Mouse (Mus musculus): ENCODE measurements around the gene Lbhd2. TPM values are rescaled to one million over a fixed set of nuclear protein-coding genes. Genes with fewer than 3 reads are reported as not detected.

Lbhd2 gene
- polyA plus RNA-seq, 1 experiment from 2014 or later = 0.60 TPM

DNA sequence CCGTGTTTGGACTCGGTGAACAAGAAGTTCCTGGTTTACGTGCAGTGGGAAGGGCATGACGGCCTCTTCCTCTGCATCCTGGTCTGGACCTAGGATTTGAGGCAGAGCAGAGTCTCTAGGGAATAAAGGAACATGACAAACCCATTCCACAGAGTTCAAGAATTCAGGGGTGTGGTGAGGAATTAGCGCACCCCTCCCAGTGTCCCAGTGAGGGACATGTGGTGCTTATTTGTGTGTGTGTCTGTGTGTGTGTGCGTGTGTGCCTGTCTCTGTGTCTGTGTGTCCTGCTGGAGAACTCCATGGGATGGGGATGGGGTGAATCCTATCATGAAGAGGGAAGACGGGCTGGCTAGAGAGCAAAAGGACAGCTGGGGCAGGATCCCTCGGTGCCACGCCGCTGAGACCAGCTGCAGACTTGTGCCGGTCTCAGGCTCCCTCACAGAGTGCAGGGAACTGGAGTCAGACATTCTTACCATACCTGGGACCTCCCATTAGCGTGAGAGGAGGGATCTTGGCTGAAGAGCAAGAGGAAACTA is 48.8 kb downstream of the Lbhd2 start:
- 59% methylated on average over 12 of the region's 12 CpGs for WGBS
- H3K4me3 ChIP-seq = no peak overlapping the region

GRCm38 (mm10) chr12:111455860-111456259 is 49.3 kb downstream of the Lbhd2 start:
- Histone ChIP-seq H3K9me3 (no peaks in the 10 kb centered on the region), H3K9ac (no peak overlapping the region), H3K4me1 (peaks cover 20% of the 10 kb centered on the region), H3K4me3 (no peak overlapping the region), H3K36me3 (no peaks in the 10 kb centered on the region), H3K27me3 (peaks cover 40% of the 10 kb centered on the region), H3K4me2 (replicated peaks) (no peak overlapping the region), H3K27ac (no peak overlapping the region)
- 54% methylated on average over 8 of the region's 8 CpGs for WGBS
- no peak for ATAC-seq (ENCODE audit: insufficient number of reproducible peaks, insufficient read depth, low FRiP score, low TSS enrichment)

More for the DNA sequence above, 48.8 kb downstream of the Lbhd2 start:
- peaks cover 25% of the 10 kb centered on the region for H3K4me1 ChIP-seq
- H3K9me3 ChIP-seq = no peaks in the 10 kb centered on the region
- no peaks in the 10 kb centered on the region for H3K36me3 ChIP-seq
- no peak overlapping the region for H3K4me2 ChIP-seq (replicated peaks)
- H3K27ac ChIP-seq = no peak overlapping the region
- no peak for ATAC-seq (ENCODE audit: insufficient number of reproducible peaks, insufficient read depth, low FRiP score, low TSS enrichment)
- H3K27me3 ChIP-seq = peaks cover 45% of the 10 kb centered on the region
- no peak overlapping the region for H3K9ac ChIP-seq

- H3K4me3 ChIP-seq = no peak overlapping the region
- WGBS = 90% methylated on average over 1 of the region's 1 CpGs
- H3K9ac ChIP-seq = no peak overlapping the region
- peaks cover 25% of the 10 kb centered on the region; the same call in 1 of the 2 replicates for H3K27me3 ChIP-seq
- no peak overlapping the region for H3K4me2 ChIP-seq (replicated peaks)
- H3K4me1 ChIP-seq = peaks cover 18% of the 10 kb centered on the region
- H3K36me3 ChIP-seq = no peaks in the 10 kb centered on the region
- no peaks in the 10 kb centered on the region for H3K9me3 ChIP-seq
- no peak for ATAC-seq (ENCODE audit: insufficient number of reproducible peaks, insufficient read depth, low FRiP score, low TSS enrichment)
- H3K27ac ChIP-seq = no peak overlapping the region
These were observed 51.1 kb downstream of the Lbhd2 start for GRCm38 (mm10) chr12:111457742-111458141.

Other genes starting within 250 kb of the Lbhd2 start
- 15.8 TPM in 2 replicates for gene Traf3, start 240.4 kb upstream of the Lbhd2 start, polyA plus RNA-seq (2016; fragmentation: Nextera tagmentation; extraction: Ambion mirVana)
- gene 4930595D18Rik, start 222.3 kb upstream of the Lbhd2 start, polyA plus RNA-seq (2016; fragmentation: Nextera tagmentation; extraction: Ambion mirVana) = not detected in 2 replicates
- 0.38 and 0.52 TPM in 2 replicates for gene Amn, start 135.7 kb upstream of the Lbhd2 start, polyA plus RNA-seq (2016; fragmentation: Nextera tagmentation; extraction: Ambion mirVana)
- gene Cdc42bpb, start 29.1 kb upstream of the Lbhd2 start, polyA plus RNA-seq (2016; fragmentation: Nextera tagmentation; extraction: Ambion mirVana) = 35.0 and 41.8 TPM in 2 replicates
- 8.0 and 8.9 TPM in 2 replicates for gene Exoc3l4, start 10.2 kb downstream of the Lbhd2 start, polyA plus RNA-seq (2016; fragmentation: Nextera tagmentation; extraction: Ambion mirVana)
- 6.2 and 6.3 TPM in 2 replicates for gene Tnfaip2, start 35.7 kb downstream of the Lbhd2 start, polyA plus RNA-seq (2016; fragmentation: Nextera tagmentation; extraction: Ambion mirVana)
- 24.4 and 28.1 TPM in 2 replicates for gene Gm266, start 79.0 kb downstream of the Lbhd2 start, polyA plus RNA-seq (2016; fragmentation: Nextera tagmentation; extraction: Ambion mirVana)
- gene Eif5, start 131.2 kb downstream of the Lbhd2 start, polyA plus RNA-seq (2016; fragmentation: Nextera tagmentation; extraction: Ambion mirVana) = 602 and 657 TPM in 2 replicates
- gene Mark3, start 167.7 kb downstream of the Lbhd2 start, polyA plus RNA-seq (2016; fragmentation: Nextera tagmentation; extraction: Ambion mirVana) = 69.8 and 70.0 TPM in 2 replicates